Mouse (Mus musculus) forebrain, postnatal 0 days (tissue): ENCODE measurements around the gene Olfr1353. TPM values are rescaled to one million over a fixed set of nuclear protein-coding genes. Genes with fewer than 3 reads are reported as not detected.
"Not testable (repeated sequence)": the region's sequence is repeated elsewhere in the genome, so short reads cannot be mapped to it uniquely, and the experiment has no call there.

Source experiments
- ATAC-seq: fragments of 200-750 bp; cut with Nextera tagmentation; 2 replicates; pipeline ENCODE4 v1.8.0; 2017; ENCODE audit warnings: mild to moderate bottlenecking, moderate library complexity
- DNase-seq: peaks from one replicate; pipeline ENCODE4 v3.0.0-alpha.2; 2015
- H3K27ac ChIP-seq: fragments of 300-500 bp; sonication (generic); 2 replicates; pipeline ENCODE4 v1.5.1; 2014; ENCODE audit warnings: low read depth, mild to moderate bottlenecking, antibody characterized with exemption, low read length, moderate library complexity, mixed read lengths
- H3K27me3 ChIP-seq: fragments of 300-500 bp; sonication (generic); 2 replicates; pipeline ENCODE4 v1.6.1; 2014; ENCODE audit warnings: mild to moderate bottlenecking, low read length, mixed read lengths; ENCODE audit not compliant: insufficient read depth
- H3K36me3 ChIP-seq: fragments of 300-500 bp; sonication (generic); 2 replicates; pipeline ENCODE4 v1.6.1; 2014; ENCODE audit warnings: mild to moderate bottlenecking, moderate library complexity; ENCODE audit not compliant: insufficient read depth
- H3K4me1 ChIP-seq: fragments of 300-500 bp; sonication (generic); 2 replicates; pipeline ENCODE4 v1.6.1; 2014; ENCODE audit warnings: antibody characterized with exemption; ENCODE audit not compliant: insufficient read depth
- H3K4me2 ChIP-seq: fragments of 300-500 bp; sonication (generic); 2 replicates; pipeline ENCODE4 v1.6.1; 2014; ENCODE audit warnings: low read depth, mild to moderate bottlenecking, moderate library complexity
- H3K4me3 ChIP-seq: fragments of 300-500 bp; sonication (generic); 2 replicates; pipeline ENCODE4 v1.5.1; 2014; ENCODE audit warnings: low read depth, low read length, mixed read lengths
- H3K9ac ChIP-seq: fragments of 300-500 bp; sonication (generic); 2 replicates; pipeline ENCODE4 v1.6.1; 2014; ENCODE audit warnings: mild to moderate bottlenecking
- H3K9me3 ChIP-seq: fragments of 300-500 bp; sonication (generic); 2 replicates; pipeline ENCODE4 v1.6.1; 2016; ENCODE audit warnings: low read length
- CTCF ChIP-seq: sonication (generic); IDR thresholded peaks from 2 replicates; pipeline ENCODE4 v1.5.1; 2016; ENCODE audit warnings: antibody characterized with exemption, control low read depth, low read depth
- WGBS: fragments of 180-500 bp; shearing (Covaris S2); extraction: QIAGEN DNeasy Blood & Tissue Kit; methylation state at CpG from one replicate; pipeline ENCODE4 v1.1.7; 2014; 5-methylcytosine and 5-hydroxymethylcytosine counted together
- polyA plus RNA-seq: library from polyadenylated mRNA; unstranded; fragments of >200 nt; fragmentation: Nextera tagmentation; extraction: Ambion mirVana; gene quantifications from 2 replicates; pipeline ENCODE4 v1.2.1, GENCODE M21; 2015
- total RNA-seq: library from RNA; depleted of rRNA; stranded (reverse); fragments of >200 nt; gene quantifications from 2 replicates; pipeline ENCODE4 v1.2.3, GENCODE M21; 2014; rRNA removed

Gene Olfr1353
- total RNA-seq: not detected in 2 replicates
- not detected in 2 replicates for polyA plus RNA-seq

DNA sequence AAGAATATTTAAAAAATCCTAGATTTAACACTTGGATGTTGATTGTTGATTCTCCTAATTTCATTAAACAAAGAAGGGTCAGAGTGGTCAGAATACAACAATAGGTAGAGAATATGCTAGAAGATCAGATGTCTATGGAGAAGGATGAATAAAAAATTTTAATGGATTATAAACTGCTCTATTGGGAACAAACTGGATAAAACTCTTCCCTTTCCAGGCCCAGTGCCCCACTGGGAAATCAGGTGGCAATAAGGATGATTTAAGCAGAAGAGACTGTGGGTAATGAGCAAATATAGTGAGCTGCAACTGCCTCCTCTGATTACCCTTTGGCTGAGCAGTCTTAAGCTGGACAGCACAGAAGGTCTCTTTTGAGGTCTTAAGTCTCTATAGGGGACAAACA lies at the start of gene Olfr1353:
TSS of gene Olfr1353 (plus strand) at position 301 of the 400 bp plus-strand sequence.
- not testable (repeated sequence) for H3K9ac ChIP-seq, H3K4me1 ChIP-seq, H3K27me3 ChIP-seq, H3K4me3 ChIP-seq, H3K27ac ChIP-seq, DNase-seq, H3K9me3 ChIP-seq, ATAC-seq, H3K4me2 ChIP-seq, H3K36me3 ChIP-seq

DNA sequence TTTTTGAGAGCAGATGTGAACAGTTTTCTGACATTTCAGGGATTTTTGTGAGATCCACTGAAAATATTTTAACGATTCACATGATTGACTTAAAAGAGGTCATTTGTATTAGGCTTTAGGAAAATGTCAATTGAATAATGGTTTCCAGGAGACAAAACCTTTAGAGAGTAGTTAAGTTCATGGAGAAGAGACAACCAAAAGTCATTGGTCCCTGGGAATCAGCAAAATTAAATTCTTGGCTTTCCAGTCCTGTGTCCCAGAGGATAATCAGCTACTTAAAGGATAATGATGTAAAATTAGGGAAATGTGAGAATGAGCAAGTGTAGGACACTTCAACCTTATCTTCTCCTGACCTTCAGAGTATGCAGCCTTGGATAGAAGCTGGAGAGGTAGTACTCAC lies 12.8 kb upstream of the Olfr1353 start, which contains the start of gene Olfr8:
TSS of gene Olfr8 (plus strand) at position 301 of the 400 bp plus-strand sequence.
- not testable (repeated sequence) for H3K27me3 ChIP-seq, DNase-seq, H3K27ac ChIP-seq, H3K4me3 ChIP-seq, H3K9ac ChIP-seq, H3K4me1 ChIP-seq, H3K9me3 ChIP-seq, ATAC-seq, H3K4me2 ChIP-seq, H3K36me3 ChIP-seq
- WGBS: 75% methylated on average over 1 of the region's 1 CpGs

DNA sequence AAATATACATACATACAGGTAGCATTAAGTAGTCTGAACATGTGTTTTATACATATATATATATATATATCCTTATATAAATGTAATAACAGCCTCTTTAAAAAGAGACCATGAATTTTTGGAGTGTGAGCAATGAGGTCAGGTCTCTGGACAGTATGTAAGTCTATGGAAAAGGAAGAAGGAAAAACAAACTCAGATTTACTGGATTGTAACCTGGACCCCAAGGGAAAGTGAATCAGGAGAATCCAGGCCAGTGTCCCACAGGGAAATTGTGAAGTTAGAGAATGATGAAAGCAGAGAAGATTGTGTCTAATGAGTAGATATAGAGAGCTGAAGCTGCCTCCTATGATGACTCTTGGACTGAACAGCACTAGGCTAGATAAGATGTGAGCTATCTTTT lies 17.6 kb downstream of the Olfr1353 start, which contains the start of gene Olfr1352:
TSS of gene Olfr1352 (plus strand) at position 301 of the 400 bp plus-strand sequence.
- ATAC-seq (no peak), DNase-seq (no peak)
- Histone ChIP-seq H3K27ac (no peak within 1 kb of the TSS), H3K4me3 (no peak within 1 kb of the TSS), H3K9me3 (no peaks in the 10 kb centered on the region), H3K27me3 (no peaks in the 10 kb centered on the region), H3K36me3 (no peaks in the 10 kb centered on the region), H3K4me1 (no peaks in the 10 kb centered on the region), H3K9ac (no peak within 1 kb of the TSS), H3K4me2 (no peak within 1 kb of the TSS)
- TF ChIP-seq CTCF: no peak

DNA sequence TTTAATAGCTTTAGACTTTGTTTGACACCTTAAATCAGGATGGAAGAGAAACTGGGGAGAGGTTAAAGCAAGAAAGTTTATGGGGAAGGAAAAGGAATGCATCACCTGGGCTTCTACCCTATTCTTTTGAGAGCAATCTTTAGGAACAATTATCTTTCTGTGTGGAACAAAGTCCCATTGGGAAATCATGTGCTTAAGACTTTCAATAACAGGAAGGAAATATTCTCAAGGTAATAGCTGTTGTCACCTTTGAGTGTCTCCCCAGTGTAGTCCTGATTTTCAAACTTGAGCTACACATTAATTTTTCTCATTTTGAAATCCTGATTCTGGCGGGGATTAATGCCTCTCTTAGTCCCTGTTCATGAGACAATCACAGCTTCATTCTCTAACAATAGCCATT lies 49.1 kb downstream of the Olfr1353 start, which contains the start of gene Olfr1351:
TSS of gene Olfr1351 (plus strand) at position 301 of the 400 bp plus-strand sequence.
- Histone ChIP-seq H3K4me3 (no peak within 1 kb of the TSS), H3K9me3 (no peaks in the 10 kb centered on the region), H3K9ac (no peak within 1 kb of the TSS), H3K4me2 (no peak within 1 kb of the TSS), H3K4me1 (no peaks in the 10 kb centered on the region), H3K27ac (no peak within 1 kb of the TSS), H3K36me3 (no peaks in the 10 kb centered on the region), H3K27me3 (no peaks in the 10 kb centered on the region)
- WGBS: 74% methylated on average over 1 of the region's 1 CpGs
- DNase-seq (no peak), ATAC-seq (no peak)
- no peak for TF ChIP-seq CTCF

Other genes with a start within 250 kb of the Olfr1353 start
- not detected in 2 replicates for gene Casp14, start 245.0 kb upstream of the Olfr1353 start, total RNA-seq
- gene Casp14, start 245.0 kb upstream of the Olfr1353 start, polyA plus RNA-seq: not detected in 2 replicates
- gene Ccdc105, start 210.2 kb upstream of the Olfr1353 start, total RNA-seq: not detected in 2 replicates
- gene Ccdc105, start 210.2 kb upstream of the Olfr1353 start, polyA plus RNA-seq: 0.16 and 0.17 TPM in 2 replicates
- 16.6 and 19.1 TPM in 2 replicates for gene Slc1a6, start 182.8 kb upstream of the Olfr1353 start, total RNA-seq
- gene Slc1a6, start 182.8 kb upstream of the Olfr1353 start, polyA plus RNA-seq: 10.7 and 15.5 TPM in 2 replicates
- not detected in 2 replicates for gene Olfr1356, start 111.1 kb upstream of the Olfr1353 start, total RNA-seq
- gene Olfr1356, start 111.1 kb upstream of the Olfr1353 start, polyA plus RNA-seq: not detected in 2 replicates
- not detected in 2 replicates for gene Olfr1355, start 87.8 kb upstream of the Olfr1353 start, total RNA-seq
- gene Olfr1355, start 87.8 kb upstream of the Olfr1353 start, polyA plus RNA-seq: not detected in 2 replicates
- gene Olfr1354, start 50.1 kb upstream of the Olfr1353 start, total RNA-seq: not detected in 2 replicates
- gene Olfr1354, start 50.1 kb upstream of the Olfr1353 start, polyA plus RNA-seq: not detected in 2 replicates
- gene Olfr8, start 12.7 kb upstream of the Olfr1353 start, total RNA-seq: not detected in 2 replicates
- not detected in 2 replicates for gene Olfr8, start 12.7 kb upstream of the Olfr1353 start, polyA plus RNA-seq
- gene Olfr1352, start 17.7 kb downstream of the Olfr1353 start, total RNA-seq: not detected in 2 replicates
- not detected in 2 replicates for gene Olfr1352, start 17.7 kb downstream of the Olfr1353 start, polyA plus RNA-seq
- gene Olfr1351, start 49.2 kb downstream of the Olfr1353 start, total RNA-seq: not detected in 2 replicates
- not detected in 2 replicates for gene Olfr1351, start 49.2 kb downstream of the Olfr1353 start, polyA plus RNA-seq
- not detected in 2 replicates for gene Olfr57, start 65.4 kb downstream of the Olfr1353 start, total RNA-seq
- gene Olfr57, start 65.4 kb downstream of the Olfr1353 start, polyA plus RNA-seq: 0.21 and 0.39 TPM in 2 replicates
- 35.5 and 47.4 TPM in 2 replicates for gene 2610008E11Rik, start 134.3 kb downstream of the Olfr1353 start, total RNA-seq
- gene 2610008E11Rik, start 134.3 kb downstream of the Olfr1353 start, polyA plus RNA-seq: 16.5 and 24.9 TPM in 2 replicates
- gene Vmn2r80, start 185.5 kb downstream of the Olfr1353 start, total RNA-seq: not detected in 2 replicates
- not detected in 2 replicates for gene Vmn2r80, start 185.5 kb downstream of the Olfr1353 start, polyA plus RNA-seq